In genomic region chr1:162196812-162197680, GRCm38 (mm10) we compare ENCODE assay signal across 9 mouse cellular contexts.
DNase-seq lines count a peak whose midpoint lies in the region; ATAC-seq and TF ChIP-seq lines count a peak whose summit lies in the region.
"Had no signal": no experiment of that assay in that cellular context is flagged by ENCODE, and none has a peak within 500 bp of the region (broad histone marks: within the 10 kb centered on the region; RNA-seq: fewer than 3 reads in every experiment).

No protein-coding gene starts in this region.

- peak; percentile 59 for DNase-seq in layer of hippocampus, adult 11-12 months (ENCODE audit: low spot score)
- DNase-seq in layer of hippocampus, adult 2 months (ENCODE audit: low spot score in 2 of 2) = no peak
- DNase-seq in cerebellum, adult 11-12 months = peak; percentile 62
- DNase-seq in forebrain, embryonic 14.5 days (ENCODE audit: low spot score) = peak; percentile 59
- DNase-seq in midbrain, postnatal 0 days (ENCODE audit: low spot score) = peak; percentile 82
- DNase-seq in lung, postnatal 4 days = no peak
- no peak for DNase-seq in heart, adult 18-20 months

- peak; percentile 54; the same call in 1 of the 2 replicates for ATAC-seq in forebrain, embryonic 14.5 days
- ATAC-seq in midbrain, postnatal 0 days (ENCODE audit: low FRiP score) = peak; percentile 41; the same call in 1 of the 2 replicates
- no peak for ATAC-seq in erythroblast, adult 5-6 weeks (replicated peaks; ENCODE audit: low FRiP score, poor library complexity, severe bottlenecking)

- peaks cover 12% of the 10 kb centered on the region for H3K4me1 ChIP-seq in forebrain, embryonic 14.5 days (ENCODE audit: control insufficient read depth, insufficient read depth, low read length)
- no peaks in the 10 kb centered on the region for H3K4me1 ChIP-seq in midbrain, postnatal 0 days (ENCODE audit: insufficient read depth, low read length)

- H3K27me3 ChIP-seq in forebrain, embryonic 14.5 days (replicated peaks; ENCODE audit: control insufficient read depth, insufficient read depth, low read length) = no peaks in the 10 kb centered on the region
- no peaks in the 10 kb centered on the region for H3K27me3 ChIP-seq in midbrain, postnatal 0 days (ENCODE audit: insufficient read depth, low read length)
- H3K27me3 ChIP-seq: lung, embryonic 15.5 days had no signal

- no peak overlapping the region for H3K4me2 ChIP-seq in forebrain, embryonic 14.5 days (ENCODE audit: low read length)
- no peak overlapping the region for H3K4me2 ChIP-seq in midbrain, postnatal 0 days (ENCODE audit: low read depth, low read length, poor library complexity, severe bottlenecking)
- H3K4me2 ChIP-seq: lung, embryonic 15.5 days had no signal

- no peak for TF ChIP-seq CTCF in layer of hippocampus, adult 2 months (conservative IDR thresholded peaks at IDR 0.05)
- no peak for TF ChIP-seq CTCF in midbrain, postnatal 0 days (IDR thresholded peaks at IDR 0.05)

- no peaks in the 10 kb centered on the region for H3K36me3 ChIP-seq in forebrain, embryonic 14.5 days (ENCODE audit: control insufficient read depth, insufficient read depth, low read length)
- no peaks in the 10 kb centered on the region for H3K36me3 ChIP-seq in midbrain, postnatal 0 days (ENCODE audit: insufficient read depth, low read length)
- H3K36me3 ChIP-seq: lung, embryonic 15.5 days had no signal

- WGBS in forebrain, embryonic 14.5 days = 35% methylated on average over 9 of the region's 9 CpGs
- WGBS in midbrain, postnatal 0 days = 44% methylated on average over 9 of the region's 9 CpGs

- no peak overlapping the region for H3K9ac ChIP-seq in forebrain, embryonic 14.5 days (ENCODE audit: low read length)
- H3K9ac ChIP-seq in midbrain, postnatal 0 days (replicated peaks; ENCODE audit: low read length, poor library complexity, severe bottlenecking) = no peak overlapping the region
- H3K9ac ChIP-seq: lung, embryonic 15.5 days had no signal

- no peak overlapping the region for H3K4me3 ChIP-seq in layer of hippocampus, adult 2 months
- no peak overlapping the region for H3K4me3 ChIP-seq in forebrain, embryonic 14.5 days (ENCODE audit: low read depth, low read length)
- H3K4me3 ChIP-seq in midbrain, postnatal 0 days (ENCODE audit: low read depth, low read length) = no peak overlapping the region
- H3K4me3 ChIP-seq: lung, embryonic 15.5 days had no signal

- no peak overlapping the region for H3K27ac ChIP-seq in layer of hippocampus, adult 2 months
- H3K27ac ChIP-seq in forebrain, embryonic 14.5 days (ENCODE audit: low read depth, low read length) = no peak overlapping the region
- H3K27ac ChIP-seq in midbrain, postnatal 0 days (ENCODE audit: low read depth, low read length) = no peak overlapping the region
- H3K27ac ChIP-seq: lung, embryonic 15.5 days had no signal

- no peaks in the 10 kb centered on the region for H3K9me3 ChIP-seq in forebrain, embryonic 14.5 days (replicated peaks; ENCODE audit: control insufficient read depth, low read length)
- no peaks in the 10 kb centered on the region for H3K9me3 ChIP-seq in midbrain, postnatal 0 days (ENCODE audit: low read length)
- H3K9me3 ChIP-seq: lung, embryonic 15.5 days had no signal

Comparison
In these comparisons a context has a peak if more than half of its experiments do, and no peak if none do; other contexts are left out.
1. DNase-seq: peak in layer of hippocampus, adult 11-12 months (single experiment), cerebellum, adult 11-12 months (single experiment), forebrain, embryonic 14.5 days (single experiment) and midbrain, postnatal 0 days (single experiment); none in layer of hippocampus, adult 2 months (0 of 2), lung, postnatal 4 days (0 of 2) and heart, adult 18-20 months (0 of 2).